Mouse (Mus musculus): ENCODE results near the gene Igflr1.

Gene Igflr1

DNA sequence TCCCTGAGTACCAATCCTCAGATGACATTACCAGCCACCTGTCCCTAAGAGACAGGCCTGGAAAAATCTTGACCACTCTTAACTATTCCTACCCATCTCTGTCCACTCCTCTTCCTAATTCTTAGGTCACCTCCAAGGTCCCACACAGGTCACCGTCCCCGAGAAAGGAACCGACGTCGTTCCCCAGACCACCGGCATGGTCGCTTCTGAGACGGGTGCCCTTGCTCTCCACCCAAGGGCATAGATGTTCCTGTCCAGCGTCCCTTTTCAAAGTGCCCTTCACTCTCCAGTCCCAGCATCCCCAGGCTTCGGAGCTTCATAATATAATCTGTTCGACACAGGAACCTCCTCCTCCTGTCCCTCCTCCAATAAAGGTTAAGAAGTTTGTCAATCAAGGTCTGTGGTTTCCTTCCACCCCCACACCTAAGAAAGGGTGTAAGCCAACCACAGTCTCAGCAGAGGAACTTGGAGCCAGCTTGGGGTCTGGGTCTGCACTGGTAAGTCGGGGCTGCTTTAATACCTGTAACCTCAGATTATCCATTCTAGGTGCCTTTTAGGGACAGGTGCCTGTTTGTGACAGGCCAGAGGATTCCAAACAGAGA is at the start of gene Igflr1:
Gene Igflr1 (plus strand): TSS at position 458 of the 602 bp plus-strand sequence.
- no peak for DNase-seq (ENCODE audit: low read depth, low spot score)

DNA sequence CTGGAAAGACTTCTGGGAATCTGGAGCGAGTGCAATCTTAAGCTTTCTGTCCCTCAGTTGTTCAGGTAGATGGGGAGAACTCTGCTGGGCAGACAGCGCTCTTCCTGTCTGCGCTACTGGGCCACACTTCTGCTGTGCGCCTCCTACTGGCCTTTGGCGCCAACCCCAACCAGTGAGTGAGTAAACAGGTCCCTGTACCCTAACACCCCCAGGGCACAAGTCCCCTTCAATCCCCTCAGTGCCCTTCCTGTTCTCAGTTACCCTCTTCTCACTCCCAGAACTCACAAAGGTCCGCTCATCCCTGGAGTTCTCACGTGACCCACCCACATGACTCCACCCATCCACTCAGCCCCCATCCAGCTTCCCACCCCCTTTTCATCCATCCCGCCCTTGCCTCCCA is 46.9 kb upstream of the Igflr1 start:
- DNase-seq (ENCODE audit: low read depth, low spot score), result no peak

DNA sequence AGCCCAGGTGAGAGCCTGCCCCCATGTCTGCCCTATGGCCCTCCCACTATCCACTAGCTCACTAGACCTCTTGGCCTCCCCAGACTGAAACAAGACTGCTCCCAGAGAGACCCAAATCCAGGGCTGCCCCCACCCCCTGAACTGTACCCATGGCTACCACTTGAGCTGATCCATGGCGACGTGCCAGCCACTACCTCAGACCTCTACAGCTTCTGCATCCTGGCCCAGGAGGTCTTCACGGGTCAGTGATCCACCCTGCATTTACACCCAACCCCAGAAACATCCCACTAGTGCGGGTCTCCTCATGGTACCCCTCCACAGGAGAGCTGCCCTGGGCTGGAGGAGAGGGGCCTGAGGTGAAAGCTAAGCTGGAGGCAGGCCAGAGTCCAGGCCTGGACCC is 44.8 kb upstream of the Igflr1 start:
- DNase-seq (ENCODE audit: low read depth, low spot score), result no peak

DNA sequence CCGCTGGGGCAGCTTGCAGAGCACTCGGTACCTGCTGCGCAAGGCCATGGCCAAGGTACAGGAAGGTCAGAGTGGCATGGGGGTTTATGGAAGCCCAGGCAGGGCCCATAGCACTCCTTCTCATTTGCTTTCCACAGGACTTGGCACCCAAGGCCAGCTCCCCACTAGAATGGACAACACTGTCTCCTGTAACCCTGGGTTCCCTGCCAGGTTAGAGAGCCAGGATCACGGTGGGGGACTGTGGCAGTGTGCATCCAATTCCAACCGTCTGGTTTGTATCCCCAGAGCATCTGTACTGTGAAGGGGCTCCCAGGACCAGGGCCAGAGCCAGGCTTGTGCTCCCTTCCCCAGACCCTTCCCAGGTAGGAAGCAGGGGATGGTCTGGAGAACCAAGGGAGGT is 44.4 kb upstream of the Igflr1 start:
- no peak for DNase-seq (ENCODE audit: low read depth, low spot score)

GRCm38 (mm10) chr7:30522871-30523270 is 42.4 kb upstream of the Igflr1 start:
- DNase-seq (ENCODE audit: low read depth, low spot score), result no peak

DNA sequence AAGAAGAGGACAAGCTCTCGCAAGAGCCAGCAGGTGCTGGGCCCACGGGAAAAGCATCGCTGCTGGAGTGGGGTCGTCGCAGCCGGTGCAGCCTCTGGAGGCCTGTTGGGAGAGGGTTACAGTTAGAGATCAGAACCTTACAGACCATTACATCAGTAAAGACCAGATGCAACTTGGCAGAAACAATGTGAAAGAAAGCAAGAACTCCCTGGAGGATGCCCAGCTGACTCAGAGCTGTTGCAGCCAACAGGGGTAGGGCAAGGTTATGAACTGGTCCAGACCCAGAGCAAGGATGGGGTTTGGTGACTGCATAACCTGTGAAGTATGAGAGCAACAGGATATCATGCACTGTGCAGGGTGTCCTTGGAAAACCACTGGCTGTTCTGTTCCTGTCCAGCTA is 40.7 kb upstream of the Igflr1 start:
- no peak for DNase-seq (ENCODE audit: low read depth, low spot score)

- no peak for DNase-seq (ENCODE audit: low read depth, low spot score)
Measured at GRCm38 (mm10) chr7:30525954-30526353, 39.3 kb upstream of the Igflr1 start.

DNA sequence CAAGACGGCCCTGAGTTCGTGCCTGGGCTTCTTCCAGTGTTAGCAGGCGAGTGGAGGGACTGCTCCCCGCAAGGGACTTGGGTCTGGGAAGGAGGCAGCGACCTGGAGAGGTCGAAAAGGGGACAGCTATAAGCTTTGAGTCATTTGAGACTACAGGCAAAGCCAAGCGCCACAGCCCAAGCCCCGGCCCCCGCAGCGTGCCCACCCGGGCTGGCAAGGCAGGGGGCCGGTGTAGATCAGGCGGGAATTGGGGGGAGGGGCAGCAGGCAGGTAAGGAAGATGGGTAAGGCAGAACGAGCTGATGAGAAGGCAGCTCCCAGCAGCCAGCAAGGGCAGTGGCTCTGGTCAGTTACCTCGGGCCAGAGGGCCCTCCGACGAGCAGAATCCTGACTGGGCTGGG is 38.8 kb upstream of the Igflr1 start:
- DNase-seq (ENCODE audit: low read depth, low spot score), result no peak

- no peak for DNase-seq (ENCODE audit: low read depth, low spot score)
Measured at GRCm38 (mm10) chr7:30526981-30527380, 38.2 kb upstream of the Igflr1 start.

- peak; percentile 93 for DNase-seq (ENCODE audit: low read depth, low spot score)
Measured at GRCm38 (mm10) chr7:30531291-30531815, 33.9 kb upstream of the Igflr1 start.

- DNase-seq (ENCODE audit: low read depth, low spot score), result no peak
Measured at GRCm38 (mm10) chr7:30532931-30533330, 32.3 kb upstream of the Igflr1 start.

DNA sequence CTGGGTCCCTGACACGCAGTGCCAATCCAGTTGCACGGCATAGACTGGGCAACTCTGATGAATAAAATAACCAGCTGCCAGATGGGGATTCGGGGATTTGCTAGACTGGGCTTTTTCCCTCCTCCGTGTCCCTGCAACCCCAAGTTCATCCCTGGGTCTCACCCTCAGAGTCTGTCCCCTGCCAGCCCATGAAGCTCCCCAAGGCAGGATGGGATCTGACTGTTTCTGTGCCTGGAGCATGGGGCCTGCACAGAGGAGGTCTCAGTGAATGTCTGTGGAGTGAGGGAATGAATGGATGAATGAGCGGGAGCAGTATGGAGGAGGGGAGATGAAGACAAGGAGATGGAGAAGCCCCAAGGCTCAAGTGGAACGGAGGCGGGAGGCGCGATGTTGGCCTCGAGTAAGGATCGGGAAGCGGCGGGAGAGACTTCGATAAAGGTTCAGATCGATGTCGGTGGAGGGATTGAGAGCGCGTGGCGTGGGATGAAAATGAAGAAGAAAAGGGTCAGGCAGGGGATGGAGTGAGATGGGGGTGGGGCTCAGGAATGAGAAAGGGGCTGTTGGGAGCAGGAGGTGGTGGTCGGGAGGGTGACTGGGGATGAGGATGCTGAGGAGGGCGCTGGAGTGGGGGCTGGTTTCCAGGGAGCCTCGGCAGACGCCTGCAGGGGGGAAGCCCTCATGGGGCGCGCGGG is 31.1 kb upstream of the Igflr1 start:
- no peak for DNase-seq (ENCODE audit: low read depth, low spot score)

- peak; percentile 97 for DNase-seq (ENCODE audit: low read depth, low spot score)
Measured at GRCm38 (mm10) chr7:30534633-30535577, 30.3 kb upstream of the Igflr1 start, which contains the start of gene Arhgap33. Gene Arhgap33 (minus strand): TSS chr7:30535060.

DNA sequence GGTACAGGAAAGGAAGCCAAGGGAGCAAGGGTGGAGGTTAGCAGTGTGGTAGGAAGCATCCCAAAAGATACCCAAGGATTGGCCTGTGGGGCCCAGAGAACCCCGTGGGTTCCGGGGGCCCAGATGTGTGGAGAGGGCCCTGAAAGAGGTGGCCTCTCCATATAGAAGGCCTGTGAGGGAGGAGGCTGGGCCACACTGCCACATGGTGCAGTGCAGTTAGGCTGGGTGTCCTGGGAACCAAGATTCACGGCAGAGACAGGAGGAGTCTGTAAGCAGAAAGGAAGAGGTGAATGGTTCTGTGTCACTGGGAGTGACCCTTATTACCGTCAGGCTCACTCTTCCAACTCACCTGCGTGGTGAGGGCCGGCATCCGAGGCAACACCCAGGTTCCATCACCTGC is 24.7 kb upstream of the Igflr1 start:
- DNase-seq (ENCODE audit: low read depth, low spot score), result no peak

GRCm38 (mm10) chr7:30544327-30544726 is 20.9 kb upstream of the Igflr1 start:
- no peak for DNase-seq (ENCODE audit: low read depth, low spot score)

- no peak for DNase-seq (ENCODE audit: low read depth, low spot score)
Measured at GRCm38 (mm10) chr7:30549880-30550279, 15.3 kb upstream of the Igflr1 start.

DNA sequence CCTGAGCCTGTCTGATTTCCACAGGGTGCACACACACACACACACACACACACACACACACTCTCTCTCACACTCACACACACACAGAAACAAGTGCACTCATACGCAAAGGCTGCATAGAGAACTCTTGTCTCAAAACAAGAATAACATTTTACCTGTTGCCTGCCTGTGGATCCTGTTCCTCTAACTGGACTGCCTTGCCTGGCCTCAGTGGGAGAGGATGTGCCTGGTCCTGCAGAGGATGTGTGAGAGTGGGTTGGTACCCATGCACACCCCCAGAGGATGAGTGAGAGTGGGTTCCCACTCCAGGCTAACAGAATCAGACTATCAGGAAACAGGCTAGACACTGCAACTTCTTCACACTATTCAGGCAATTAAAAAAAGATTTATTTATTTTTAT is 14.6 kb upstream of the Igflr1 start:
- no peak for DNase-seq (ENCODE audit: low read depth, low spot score)

DNA sequence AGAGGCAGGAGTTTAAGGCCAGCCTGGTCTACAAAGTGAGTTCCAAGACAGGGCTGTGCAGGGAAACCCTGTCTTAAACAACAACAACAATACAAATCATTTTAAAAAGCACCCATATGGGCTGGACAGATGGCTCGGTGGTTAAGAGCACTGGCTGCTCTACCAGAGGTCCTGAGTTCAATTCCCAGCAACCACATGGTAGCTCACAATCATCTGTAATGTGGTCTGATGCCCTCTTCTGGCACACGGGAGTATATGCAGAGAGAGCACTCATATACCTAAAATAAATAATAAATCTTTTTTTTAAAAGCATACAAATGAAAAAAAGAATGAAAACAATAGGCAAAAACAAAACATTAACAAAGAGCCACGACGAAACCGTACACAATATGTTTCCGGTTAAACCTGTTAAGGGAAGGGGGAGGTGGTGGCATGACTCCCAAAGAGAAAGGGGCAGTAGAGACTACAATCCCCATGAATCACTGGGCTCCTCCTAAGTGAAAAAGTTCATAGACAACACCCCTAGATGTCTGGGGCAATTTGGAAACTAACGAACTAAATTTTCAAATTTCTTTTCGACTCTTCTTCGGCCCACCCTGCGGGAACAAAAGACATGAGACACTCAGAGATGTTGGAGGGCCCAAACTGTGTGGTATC is 13.7 kb upstream of the Igflr1 start:
- no peak for DNase-seq (ENCODE audit: low read depth, low spot score)

- peak; percentile 99 for DNase-seq (ENCODE audit: low read depth, low spot score)
Measured at GRCm38 (mm10) chr7:30552102-30553020, 12.9 kb upstream of the Igflr1 start, which contains the start of the genes Hspb6 and Proser3. Gene Hspb6 (plus strand): TSS chr7:30552178. Gene Proser3 (minus strand): TSS chr7:30552299.

DNA sequence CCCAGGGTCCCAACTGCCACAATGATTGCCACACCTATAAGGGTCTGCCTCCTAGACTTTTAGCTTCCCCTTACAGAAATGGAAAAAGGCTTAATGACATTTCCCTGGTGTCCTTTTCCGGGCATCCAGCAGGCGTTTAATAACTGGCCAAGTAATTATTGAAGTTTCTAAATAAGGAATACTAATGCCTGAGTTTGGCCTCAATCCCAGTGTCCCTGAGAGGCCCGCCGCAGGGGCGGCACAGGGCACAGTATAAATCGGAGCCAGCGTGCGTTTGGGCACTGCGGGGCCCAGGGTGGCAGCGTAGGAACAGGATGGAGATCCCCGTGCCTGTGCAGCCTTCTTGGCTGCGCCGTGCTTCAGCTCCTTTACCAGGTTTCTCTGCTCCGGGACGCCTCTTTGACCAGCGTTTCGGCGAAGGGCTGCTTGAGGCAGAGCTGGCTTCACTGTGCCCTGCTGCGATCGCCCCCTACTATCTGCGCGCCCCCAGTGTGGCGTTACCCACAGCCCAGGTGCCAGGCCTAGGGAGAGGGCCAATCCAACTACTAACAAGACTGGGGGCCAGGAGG is 12.1 kb upstream of the Igflr1 start:
- DNase-seq (ENCODE audit: low read depth, low spot score), result no peak

Data from telencephalon, adult 2 months (tissue).